Mouse (Mus musculus): ENCODE results near the gene Spcs3. TPM values are rescaled to one million over a fixed set of nuclear protein-coding genes. Genes with fewer than 3 reads are reported as not detected.

The Spcs3 gene
- 33.3 and 42.3 TPM in 2 replicates for polyA plus RNA-seq (2012)

GRCm38 (mm10) chr8:54529382-54530296 lies at the start of gene Spcs3, which contains the start of gene Asb5:
Spcs3 (minus strand) TSS chr8:54529998.
Asb5 (plus strand) TSS chr8:54529580.
- no peak for TF ChIP-seq GATA1 (IDR thresholded peaks at IDR 0.05; ENCODE audit: low read length)

GRCm38 (mm10) chr8:54570618-54571609 lies 41.1 kb upstream of the Spcs3 start:
- TF ChIP-seq GATA1 (IDR thresholded peaks at IDR 0.05; ENCODE audit: low read length), result no peak

GRCm38 (mm10) chr8:54567168-54567567 lies 37.4 kb upstream of the Spcs3 start:
- no peak for TF ChIP-seq GATA1 (IDR thresholded peaks at IDR 0.05; ENCODE audit: low read length)

- TF ChIP-seq GATA1 (IDR thresholded peaks at IDR 0.05; ENCODE audit: low read length), result no peak
Measured at GRCm38 (mm10) chr8:54565603-54566260, 35.9 kb upstream of the Spcs3 start.

- TF ChIP-seq GATA1 (IDR thresholded peaks at IDR 0.05; ENCODE audit: low read length), result no peak
Measured at GRCm38 (mm10) chr8:54565181-54565580, 35.4 kb upstream of the Spcs3 start.

- TF ChIP-seq GATA1 (IDR thresholded peaks at IDR 0.05; ENCODE audit: low read length), result no peak
Measured at GRCm38 (mm10) chr8:54562137-54562536, 32.3 kb upstream of the Spcs3 start.

- no peak for TF ChIP-seq GATA1 (IDR thresholded peaks at IDR 0.05; ENCODE audit: low read length)
Measured at GRCm38 (mm10) chr8:54554921-54555320, 25.1 kb upstream of the Spcs3 start.

- TF ChIP-seq GATA1 (IDR thresholded peaks at IDR 0.05; ENCODE audit: low read length), result no peak
Measured at GRCm38 (mm10) chr8:54550026-54550574, 20.3 kb upstream of the Spcs3 start.

GRCm38 (mm10) chr8:54548383-54548782 lies 18.6 kb upstream of the Spcs3 start:
- no peak for TF ChIP-seq GATA1 (IDR thresholded peaks at IDR 0.05; ENCODE audit: low read length)

GRCm38 (mm10) chr8:54541331-54541730 lies 11.5 kb upstream of the Spcs3 start:
- no peak for TF ChIP-seq GATA1 (IDR thresholded peaks at IDR 0.05; ENCODE audit: low read length)

GRCm38 (mm10) chr8:54537285-54537684 lies 7.5 kb upstream of the Spcs3 start:
- no peak for TF ChIP-seq GATA1 (IDR thresholded peaks at IDR 0.05; ENCODE audit: low read length)

- no peak for TF ChIP-seq GATA1 (IDR thresholded peaks at IDR 0.05; ENCODE audit: low read length)
Measured at GRCm38 (mm10) chr8:54535172-54535571, 5.4 kb upstream of the Spcs3 start.

GRCm38 (mm10) chr8:54528571-54528970 lies 1.2 kb downstream of the Spcs3 start:
- TF ChIP-seq GATA1 (IDR thresholded peaks at IDR 0.05; ENCODE audit: low read length), result no peak

GRCm38 (mm10) chr8:54526700-54527099 lies 3.1 kb downstream of the Spcs3 start:
- TF ChIP-seq GATA1 (IDR thresholded peaks at IDR 0.05; ENCODE audit: low read length), result no peak

GRCm38 (mm10) chr8:54525606-54526005 lies 4.2 kb downstream of the Spcs3 start:
- TF ChIP-seq GATA1 (IDR thresholded peaks at IDR 0.05; ENCODE audit: low read length), result no peak

Data from G1E-ER4 (cell line).